Mouse (Mus musculus): Measurements from ENCODE around the gene Hist1h2be. TPM values are rescaled to one million over a fixed set of nuclear protein-coding genes. Genes with fewer than 3 reads are reported as not detected.
"Not testable (repeated sequence)": the region's sequence is repeated elsewhere in the genome, so short reads cannot be mapped to it uniquely, and the experiment has no call there.

The Hist1h2be gene
- polyA plus RNA-seq, 1 experiment from 2014 or later, result 0.49 TPM

DNA sequence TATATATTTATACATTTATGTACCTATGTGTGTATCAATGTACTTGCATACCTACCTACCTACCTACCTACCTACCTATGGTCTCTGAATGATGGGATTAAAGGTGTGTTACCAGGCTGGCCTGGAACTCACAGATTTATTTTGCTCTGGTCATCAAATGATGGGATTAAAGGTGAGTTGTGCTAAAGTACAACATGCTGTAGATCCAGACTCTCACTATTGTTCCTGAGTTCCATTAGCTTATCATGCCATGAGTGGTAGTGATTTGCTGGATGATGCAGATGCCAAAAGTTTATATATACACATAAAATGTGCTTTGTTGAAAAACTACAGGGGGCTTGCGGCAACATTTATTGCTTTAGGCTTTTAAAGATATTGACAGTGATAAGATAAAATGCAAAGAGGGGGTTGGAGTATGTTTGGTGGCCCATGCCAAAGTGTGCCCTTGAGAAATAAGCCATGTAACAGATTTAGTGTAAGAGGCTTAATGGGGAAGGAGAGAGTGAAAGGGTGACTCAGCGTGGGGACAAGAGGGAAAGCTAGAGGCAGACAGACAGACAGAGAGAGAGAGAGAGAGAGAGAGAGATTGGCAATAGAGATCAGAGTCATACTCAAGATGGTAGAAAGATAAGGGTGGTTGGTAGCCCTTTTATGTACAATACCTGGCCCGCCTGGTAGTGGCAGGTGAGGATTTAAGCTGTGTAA, 83.8 kb downstream of the Hist1h2be start:
- Histone ChIP-seq H3K4me3 (ENCODE audit: low read depth, low read length) (peak overlapping the region; percentile 66), H3K9me3 (ENCODE audit: low read length) (no peaks in the 10 kb centered on the region), H3K27me3 (ENCODE audit: insufficient read depth, low read length) (no peaks in the 10 kb centered on the region), H3K27ac (ENCODE audit: low read depth) (peak overlapping the region; percentile 99), H3K9ac (replicated peaks) (peak overlapping the region; percentile 70), H3K4me1 (ENCODE audit: insufficient read depth) (peaks cover 20% of the 10 kb centered on the region), H3K36me3 (replicated peaks; ENCODE audit: insufficient read depth, low read length) (no peaks in the 10 kb centered on the region), H3K4me2 (ENCODE audit: low read depth, low read length) (peak overlapping the region; percentile 80)
- WGBS (ENCODE audit: insufficient replicate concordance), result 71% methylated on average over 3 of the region's 3 CpGs
- ATAC-seq (no peak), DNase-seq (no peak)
- TF ChIP-seq EP300 (IDR thresholded peaks at IDR 0.05; ENCODE audit: low read depth) (no peak), CTCF (IDR thresholded peaks at IDR 0.05; ENCODE audit: low read depth) (no peak)

- Histone ChIP-seq H3K9ac (replicated peaks) (peak overlapping the region; percentile 70), H3K4me3 (ENCODE audit: low read depth, low read length) (peak overlapping the region; percentile 66), H3K9me3 (ENCODE audit: low read length) (no peaks in the 10 kb centered on the region), H3K27me3 (ENCODE audit: insufficient read depth, low read length) (no peaks in the 10 kb centered on the region), H3K36me3 (replicated peaks; ENCODE audit: insufficient read depth, low read length) (no peaks in the 10 kb centered on the region), H3K27ac (ENCODE audit: low read depth) (peak overlapping the region; percentile 99), H3K4me2 (ENCODE audit: low read depth, low read length) (peak overlapping the region; percentile 80), H3K4me1 (ENCODE audit: insufficient read depth) (peaks cover 21% of the 10 kb centered on the region)
- ATAC-seq (no peak), DNase-seq (no peak)
- TF ChIP-seq EP300 (IDR thresholded peaks at IDR 0.05; ENCODE audit: low read depth), result no peak
- TF ChIP-seq CTCF (IDR thresholded peaks at IDR 0.05; ENCODE audit: low read depth), result no peak
- WGBS (ENCODE audit: insufficient replicate concordance), result 17% methylated on average over 7 of the region's 7 CpGs
Measured at GRCm38 (mm10) chr13:23536076-23536822, 84.7 kb downstream of the Hist1h2be start.

DNA sequence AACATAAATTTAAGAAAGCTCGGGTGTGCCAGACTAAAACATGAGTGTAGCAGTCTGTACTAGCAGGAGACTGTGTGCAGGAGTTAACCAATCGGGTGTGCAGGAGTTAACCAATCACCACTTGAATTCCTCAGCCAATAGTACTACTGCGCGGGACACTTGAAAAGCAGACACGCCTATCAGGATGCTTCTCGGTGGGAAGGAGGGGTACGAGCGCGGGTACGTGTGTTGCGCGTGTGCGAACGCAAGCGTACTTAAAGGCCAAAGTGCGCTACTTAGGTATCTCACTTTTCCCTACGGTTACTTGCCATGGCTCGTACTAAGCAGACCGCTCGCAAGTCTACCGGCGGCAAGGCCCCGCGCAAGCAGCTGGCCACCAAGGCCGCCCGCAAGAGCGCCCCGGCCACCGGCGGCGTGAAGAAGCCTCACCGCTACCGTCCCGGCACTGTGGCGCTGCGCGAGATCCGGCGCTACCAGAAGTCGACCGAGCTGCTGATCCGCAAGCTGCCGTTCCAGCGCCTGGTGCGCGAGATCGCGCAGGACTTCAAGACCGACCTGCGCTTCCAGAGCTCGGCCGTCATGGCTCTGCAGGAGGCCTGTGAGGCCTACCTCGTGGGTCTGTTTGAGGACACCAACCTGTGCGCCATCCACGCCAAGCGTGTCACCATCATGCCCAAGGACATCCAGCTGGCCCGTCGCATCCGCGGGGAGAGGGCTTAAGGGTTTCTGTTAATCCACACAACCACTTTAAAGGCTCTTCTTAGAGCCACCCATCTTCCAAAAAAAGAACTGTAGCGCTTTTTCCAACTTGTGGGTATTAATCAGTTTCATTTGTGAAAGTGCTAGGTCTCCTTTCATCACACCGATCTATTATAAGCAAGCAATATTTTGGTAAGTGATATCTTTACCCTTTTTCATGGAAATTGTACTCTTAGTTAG, 85.5 kb downstream of the Hist1h2be start, which contains the start of gene Hist1h3g:
Gene Hist1h3g (plus strand): TSS at position 286 of the 939 bp plus-strand sequence.
- H3K36me3 ChIP-seq (replicated peaks; ENCODE audit: insufficient read depth, low read length); H3K9me3 ChIP-seq (ENCODE audit: low read length); H3K27me3 ChIP-seq (ENCODE audit: insufficient read depth, low read length): not testable (repeated sequence)
- Histone ChIP-seq H3K27ac (ENCODE audit: low read depth) (peak within 1 kb of the TSS; percentile 99), H3K9ac (replicated peaks) (peak within 1 kb of the TSS; percentile 87), H3K4me3 (ENCODE audit: low read depth, low read length) (peak within 1 kb of the TSS; percentile 66), H3K4me2 (ENCODE audit: low read depth, low read length) (peak within 1 kb of the TSS; percentile 80), H3K4me1 (ENCODE audit: insufficient read depth) (peaks cover 18% of the 10 kb centered on the region)
- TF ChIP-seq CTCF (IDR thresholded peaks at IDR 0.05; ENCODE audit: low read depth), result peak; percentile 5; the same call in 1 of the 2 replicates
- TF ChIP-seq EP300 (IDR thresholded peaks at IDR 0.05; ENCODE audit: low read depth), result peak; percentile 25; the same call in 1 of the 2 replicates
- DNase-seq (peak; percentile 91), ATAC-seq (peak; percentile 82)
- under 1% methylated on average over 49 of the region's 62 CpGs for WGBS (ENCODE audit: insufficient replicate concordance)

GRCm38 (mm10) chr13:23534368-23535131, 86.4 kb downstream of the Hist1h2be start:
- ATAC-seq, result peak; percentile 40
- TF ChIP-seq CTCF (IDR thresholded peaks at IDR 0.05; ENCODE audit: low read depth) (no peak), EP300 (IDR thresholded peaks at IDR 0.05; ENCODE audit: low read depth) (no peak; the same call in none of the 2 replicates)
- peak overlapping the region; percentile 80 for H3K4me2 ChIP-seq (ENCODE audit: low read depth, low read length)
- peak overlapping the region; percentile 66 for H3K4me3 ChIP-seq (ENCODE audit: low read depth, low read length)
- H3K9ac ChIP-seq (replicated peaks), result peak overlapping the region; percentile 87
- peak overlapping the region; percentile 99 for H3K27ac ChIP-seq (ENCODE audit: low read depth)
- peak; percentile 47 for DNase-seq
- H3K4me1 ChIP-seq (ENCODE audit: insufficient read depth), result peaks cover 20% of the 10 kb centered on the region
- no peaks in the 10 kb centered on the region for H3K36me3 ChIP-seq (replicated peaks; ENCODE audit: insufficient read depth, low read length)
- no peaks in the 10 kb centered on the region for H3K9me3 ChIP-seq (ENCODE audit: low read length)
- under 1% methylated on average over 15 of the region's 15 CpGs for WGBS (ENCODE audit: insufficient replicate concordance)
- H3K27me3 ChIP-seq (ENCODE audit: insufficient read depth, low read length), result no peaks in the 10 kb centered on the region

Small RNA genes within 50 kb of the gene (microRNA-seq; reads per million reads assigned to microRNA genes)
- gene Gm44297 (not detected), gene Gm44359 (not detected), gene Gm44394 (not detected)

Other genes starting within 250 kb of the Hist1h2be start
- 4.3 and 4.8 TPM in 2 replicates for gene Abt1, start 197.3 kb downstream of the Hist1h2be start, polyA plus RNA-seq (2015; fragmentation: Nextera tagmentation; extraction: Ambion mirVana)
- 0.92 and 0.96 TPM in 2 replicates for gene Btn1a1, start 155.2 kb downstream of the Hist1h2be start, polyA plus RNA-seq (2015; fragmentation: Nextera tagmentation; extraction: Ambion mirVana)
- not detected in 2 replicates for gene Btn2a2, start 132.3 kb downstream of the Hist1h2be start, polyA plus RNA-seq (2015; fragmentation: Nextera tagmentation; extraction: Ambion mirVana)
- 7.2 and 7.5 TPM in 2 replicates for gene Hist1h4h, start 90.1 kb downstream of the Hist1h2be start, polyA plus RNA-seq (2015; fragmentation: Nextera tagmentation; extraction: Ambion mirVana)
- gene Hist1h2af, start 87.2 kb downstream of the Hist1h2be start, polyA plus RNA-seq (2015; fragmentation: Nextera tagmentation; extraction: Ambion mirVana), result 9.7 and 9.8 TPM in 2 replicates
- 3.7 and 6.3 TPM in 2 replicates for gene Hist1h3g, start 85.7 kb downstream of the Hist1h2be start, polyA plus RNA-seq (2015; fragmentation: Nextera tagmentation; extraction: Ambion mirVana)
- 0.58 and 0.64 TPM in 2 replicates for gene Hist1h2bh, start 77.7 kb downstream of the Hist1h2be start, polyA plus RNA-seq (2015; fragmentation: Nextera tagmentation; extraction: Ambion mirVana)
- 1.3 and 1.5 TPM in 2 replicates for gene Hist1h3f, start 77.1 kb downstream of the Hist1h2be start, polyA plus RNA-seq (2015; fragmentation: Nextera tagmentation; extraction: Ambion mirVana)
- 1.1 and 1.2 TPM in 2 replicates for gene Hist1h4f, start 69.5 kb downstream of the Hist1h2be start, polyA plus RNA-seq (2015; fragmentation: Nextera tagmentation; extraction: Ambion mirVana)
- gene Hist1h1d, start 67.9 kb downstream of the Hist1h2be start, polyA plus RNA-seq (2015; fragmentation: Nextera tagmentation; extraction: Ambion mirVana), result 0.43 and 0.51 TPM in 2 replicates
- 3.6 and 4.6 TPM in 2 replicates for gene Hist1h3e, start 58.8 kb downstream of the Hist1h2be start, polyA plus RNA-seq (2015; fragmentation: Nextera tagmentation; extraction: Ambion mirVana)
- 62.4 and 66.0 TPM in 2 replicates for gene Hist1h2ae, start 49.9 kb downstream of the Hist1h2be start, polyA plus RNA-seq (2015; fragmentation: Nextera tagmentation; extraction: Ambion mirVana)
- gene Hist1h2bg, start 49.7 kb downstream of the Hist1h2be start, polyA plus RNA-seq (2015; fragmentation: Nextera tagmentation; extraction: Ambion mirVana), result 6.1 and 7.8 TPM in 2 replicates
- 2.9 and 5.8 TPM in 2 replicates for gene Hist1h2bf, start 46.9 kb downstream of the Hist1h2be start, polyA plus RNA-seq (2015; fragmentation: Nextera tagmentation; extraction: Ambion mirVana)
- gene Hist1h2ad, start 46.7 kb downstream of the Hist1h2be start, polyA plus RNA-seq (2015; fragmentation: Nextera tagmentation; extraction: Ambion mirVana), result 2.0 and 2.6 TPM in 2 replicates
- gene Hist1h3d, start 45.4 kb downstream of the Hist1h2be start, polyA plus RNA-seq (2015; fragmentation: Nextera tagmentation; extraction: Ambion mirVana), result 4.7 and 5.8 TPM in 2 replicates
- 89.1 and 94.3 TPM in 2 replicates for gene Hist1h4d, start 39.5 kb downstream of the Hist1h2be start, polyA plus RNA-seq (2015; fragmentation: Nextera tagmentation; extraction: Ambion mirVana)
- 13.3 and 16.0 TPM in 2 replicates for gene Hist1h1e, start 1.4 kb upstream of the Hist1h2be start, polyA plus RNA-seq (2015; fragmentation: Nextera tagmentation; extraction: Ambion mirVana)
- 0.86 and 0.88 TPM in 2 replicates for gene Hist1h2ac, start 62.8 kb upstream of the Hist1h2be start, polyA plus RNA-seq (2015; fragmentation: Nextera tagmentation; extraction: Ambion mirVana)
- gene Hist1h2bc, start 63.1 kb upstream of the Hist1h2be start, polyA plus RNA-seq (2015; fragmentation: Nextera tagmentation; extraction: Ambion mirVana), result 168 and 180 TPM in 2 replicates
- not detected in 2 replicates for gene Hist1h1t, start 74.7 kb upstream of the Hist1h2be start, polyA plus RNA-seq (2015; fragmentation: Nextera tagmentation; extraction: Ambion mirVana)
- gene Hist1h4c, start 77.3 kb upstream of the Hist1h2be start, polyA plus RNA-seq (2015; fragmentation: Nextera tagmentation; extraction: Ambion mirVana), result 6.2 and 6.5 TPM in 2 replicates
- gene Hfe, start 89.7 kb upstream of the Hist1h2be start, polyA plus RNA-seq (2015; fragmentation: Nextera tagmentation; extraction: Ambion mirVana), result 24.0 and 25.1 TPM in 2 replicates
- 69.6 and 74.1 TPM in 2 replicates for gene Hist1h1c, start 117.7 kb upstream of the Hist1h2be start, polyA plus RNA-seq (2015; fragmentation: Nextera tagmentation; extraction: Ambion mirVana)
- gene Hist1h3c, start 124.5 kb upstream of the Hist1h2be start, polyA plus RNA-seq (2015; fragmentation: Nextera tagmentation; extraction: Ambion mirVana), result 2.8 and 3.5 TPM in 2 replicates
- gene Hist1h2bb, start 125.6 kb upstream of the Hist1h2be start, polyA plus RNA-seq (2015; fragmentation: Nextera tagmentation; extraction: Ambion mirVana), result 1.6 and 2.7 TPM in 2 replicates
- gene Hist1h2ab, start 130.0 kb upstream of the Hist1h2be start, polyA plus RNA-seq (2015; fragmentation: Nextera tagmentation; extraction: Ambion mirVana), result 46.5 and 47.4 TPM in 2 replicates
- 10.2 and 16.0 TPM in 2 replicates for gene Hist1h3b, start 131.1 kb upstream of the Hist1h2be start, polyA plus RNA-seq (2015; fragmentation: Nextera tagmentation; extraction: Ambion mirVana)
- 2.5 and 3.2 TPM in 2 replicates for gene Hist1h4b, start 135.9 kb upstream of the Hist1h2be start, polyA plus RNA-seq (2015; fragmentation: Nextera tagmentation; extraction: Ambion mirVana)
- gene Hist1h4a, start 140.1 kb upstream of the Hist1h2be start, polyA plus RNA-seq (2015; fragmentation: Nextera tagmentation; extraction: Ambion mirVana), result 0.40 and 0.49 TPM in 2 replicates
- gene Hist1h3a, start 141.3 kb upstream of the Hist1h2be start, polyA plus RNA-seq (2015; fragmentation: Nextera tagmentation; extraction: Ambion mirVana), result 6.1 and 7.5 TPM in 2 replicates
- 2.8 and 4.6 TPM in 2 replicates for gene Hist1h1a, start 142.5 kb upstream of the Hist1h2be start, polyA plus RNA-seq (2015; fragmentation: Nextera tagmentation; extraction: Ambion mirVana)
- not detected in 2 replicates for gene Trim38, start 148.8 kb upstream of the Hist1h2be start, polyA plus RNA-seq (2015; fragmentation: Nextera tagmentation; extraction: Ambion mirVana)
- gene Slc17a2, start 185.9 kb upstream of the Hist1h2be start, polyA plus RNA-seq (2015; fragmentation: Nextera tagmentation; extraction: Ambion mirVana), result 37.0 and 39.8 TPM in 2 replicates
- gene Slc17a3, start 218.3 kb upstream of the Hist1h2be start, polyA plus RNA-seq (2015; fragmentation: Nextera tagmentation; extraction: Ambion mirVana), result 4.8 and 6.0 TPM in 2 replicates
- gene Slc17a1, start 246.6 kb upstream of the Hist1h2be start, polyA plus RNA-seq (2015; fragmentation: Nextera tagmentation; extraction: Ambion mirVana), result 1.0 and 1.2 TPM in 2 replicates

Data from liver, postnatal 0 days (tissue).